Mouse (Mus musculus) duodenum, adult 2 months (tissue): ENCODE data around the gene Rnaseh2a. TPM values are rescaled to one million over a fixed set of nuclear protein-coding genes. Genes with fewer than 3 reads are reported as not detected.

ENCODE experiments used
- polyA plus RNA-seq: library from polyadenylated mRNA; depleted of rRNA; stranded (reverse); fragments of >200 nt; gene quantifications from 2 replicates; pipeline ENCODE4 v1.2.3, GENCODE M21; 2012; ENCODE audit warnings: low replicate concordance; rRNA removed

Rnaseh2a gene
- 22.7 and 28.7 TPM in 2 replicates for polyA plus RNA-seq

GRCm38 (mm10) chr8:84969241-84970134, at the start of gene Rnaseh2a, which contains the start of the genes Gm49661 and Prdx2:
Rnaseh2a (minus strand) TSS chr8:84969767.
Gm49661 (minus strand) TSS chr8:84969433.
Prdx2 (plus strand) TSS chr8:84969587.

GRCm38 (mm10) chr8:85014431-85014830, 44.9 kb upstream of the Rnaseh2a start, which contains the start of gene Best2:
Best2 (minus strand) TSS chr8:85014531.

GRCm38 (mm10) chr8:84990349-84990748, 20.8 kb upstream of the Rnaseh2a start, which contains the start of gene Hook2:
Hook2 (plus strand) TSS chr8:84990603.

GRCm38 (mm10) chr8:84978248-84978940, 8.8 kb upstream of the Rnaseh2a start, which contains the start of gene Junb:
Junb (minus strand) TSS chr8:84978718.

GRCm38 (mm10) chr8:84946528-84947240, 22.9 kb downstream of the Rnaseh2a start, which contains the start of gene Rtbdn:
Rtbdn (plus strand) TSS chr8:84946991.

GRCm38 (mm10) chr8:84936962-84937546, 32.5 kb downstream of the Rnaseh2a start, which contains the start of gene Mast1:
Mast1 (minus strand) TSS chr8:84937359.

GRCm38 (mm10) chr8:84908421-84909161, 61.0 kb downstream of the Rnaseh2a start, which contains the start of gene Dnase2a:
Dnase2a (plus strand) TSS chr8:84908560.

Other genes starting within 250 kb of the Rnaseh2a start
- 0.17 and 0.39 TPM in 2 replicates for gene G430095P16Rik, start 246.8 kb downstream of the Rnaseh2a start, polyA plus RNA-seq
- 21.9 and 35.0 TPM in 2 replicates for gene Nfix, start 169.4 kb downstream of the Rnaseh2a start, polyA plus RNA-seq
- gene Dand5, start 146.9 kb downstream of the Rnaseh2a start, polyA plus RNA-seq: 2.0 and 2.1 TPM in 2 replicates
- 45.9 and 171 TPM in 2 replicates for gene Gadd45gip1, start 138.2 kb downstream of the Rnaseh2a start, polyA plus RNA-seq
- gene Rad23a, start 129.1 kb downstream of the Rnaseh2a start, polyA plus RNA-seq: 56.0 and 74.1 TPM in 2 replicates
- gene Calr, start 122.8 kb downstream of the Rnaseh2a start, polyA plus RNA-seq: 101 and 112 TPM in 2 replicates
- gene Farsa, start 112.8 kb downstream of the Rnaseh2a start, polyA plus RNA-seq: 28.8 and 32.6 TPM in 2 replicates
- 0.37 and 0.95 TPM in 2 replicates for gene Syce2, start 97.7 kb downstream of the Rnaseh2a start, polyA plus RNA-seq
- 105 and 276 TPM in 2 replicates for gene Gcdh, start 75.8 kb downstream of the Rnaseh2a start, polyA plus RNA-seq
- 0.46 and 0.56 TPM in 2 replicates for gene Klf1, start 67.8 kb downstream of the Rnaseh2a start, polyA plus RNA-seq
- 4.7 and 4.8 TPM in 2 replicates for gene Dnase2a, start 61.2 kb downstream of the Rnaseh2a start, polyA plus RNA-seq
- 0.50 and 0.84 TPM in 2 replicates for gene Mast1, start 32.4 kb downstream of the Rnaseh2a start, polyA plus RNA-seq
- gene Rtbdn, start 22.8 kb downstream of the Rnaseh2a start, polyA plus RNA-seq: 0.12 and 0.13 TPM in 2 replicates
- gene Gm49661, start 334 bp downstream of the Rnaseh2a start, polyA plus RNA-seq: 0.79 TPM in 1 of 2 replicates, not detected in the other
- 72.5 and 105 TPM in 2 replicates for gene Prdx2, start 180 bp downstream of the Rnaseh2a start, polyA plus RNA-seq
- 133 and 294 TPM in 2 replicates for gene Junb, start 9.0 kb upstream of the Rnaseh2a start, polyA plus RNA-seq
- 46.1 and 61.0 TPM in 2 replicates for gene Hook2, start 20.8 kb upstream of the Rnaseh2a start, polyA plus RNA-seq
- gene Best2, start 44.8 kb upstream of the Rnaseh2a start, polyA plus RNA-seq: not detected in 2 replicates
- gene Asna1, start 55.5 kb upstream of the Rnaseh2a start, polyA plus RNA-seq: 72.4 and 89.7 TPM in 2 replicates
- 54.2 and 119 TPM in 2 replicates for gene Trir, start 57.1 kb upstream of the Rnaseh2a start, polyA plus RNA-seq
- 17.4 and 29.4 TPM in 2 replicates for gene Tnpo2, start 67.1 kb upstream of the Rnaseh2a start, polyA plus RNA-seq
- gene Fbxw9, start 90.3 kb upstream of the Rnaseh2a start, polyA plus RNA-seq: 69.0 and 116 TPM in 2 replicates
- 1.2 TPM in 1 of 2 replicates, not detected in the other for gene Gm5741, start 98.2 kb upstream of the Rnaseh2a start, polyA plus RNA-seq
- gene Dhps, start 102.0 kb upstream of the Rnaseh2a start, polyA plus RNA-seq: 46.2 and 54.2 TPM in 2 replicates
- gene Wdr83os, start 111.0 kb upstream of the Rnaseh2a start, polyA plus RNA-seq: 74.0 and 95.6 TPM in 2 replicates
- 18.6 and 23.1 TPM in 2 replicates for gene Wdr83, start 111.5 kb upstream of the Rnaseh2a start, polyA plus RNA-seq
- 31.4 and 36.6 TPM in 2 replicates for gene Man2b1, start 113.5 kb upstream of the Rnaseh2a start, polyA plus RNA-seq
- 0.13 and 0.21 TPM in 2 replicates for gene Zfp791, start 153.3 kb upstream of the Rnaseh2a start, polyA plus RNA-seq
- gene Cks1brt, start 182.2 kb upstream of the Rnaseh2a start, polyA plus RNA-seq: not detected in 2 replicates